Mouse (Mus musculus): ENCODE measurements around the gene Krt24. TPM values are rescaled to one million over a fixed set of nuclear protein-coding genes. Genes with fewer than 3 reads are reported as not detected.

Gene Krt24
- total and polyA plus RNA-seq, 3 experiments: not detected

GRCm38 (mm10) chr11:99310882-99311281 lies 25.8 kb upstream of the Krt24 start (continued):
- no peak for TF ChIP-seq POLR2AphosphoS5 (IDR thresholded peaks at IDR 0.05; ENCODE audit: borderline replicate concordance, low read depth, low read length)

- Histone ChIP-seq H3K4me1 (ENCODE audit: control insufficient read depth in 1 of 2, insufficient read depth in 2 of 2, low read length in 2 of 2) (no peaks in the 10 kb centered on the region), H3K36me3 (ENCODE audit: control insufficient read depth in 1 of 2, insufficient read depth in 2 of 2, low read length in 2 of 2) (no peaks in the 10 kb centered on the region), H3K4me3 (ENCODE audit: control insufficient read depth in 1 of 2, insufficient read depth in 1 of 2, low read depth in 2 of 2, low read length in 2 of 2) (no peak overlapping the region), H3K9ac (ENCODE audit: control insufficient read depth, low read depth, low read length, poor library complexity, severe bottlenecking) (no peak overlapping the region), H3K27ac (ENCODE audit: control insufficient read depth, low read depth, low read length) (no peak overlapping the region), H3K27me3 (ENCODE audit: control insufficient read depth in 1 of 2, insufficient read depth in 2 of 2, low read length in 2 of 2) (peaks cover 0 to 1% of the 10 kb centered on the region in 2 experiments; a peak in 1 of 4 replicates), H3K9me3 (replicated peaks; ENCODE audit: insufficient read depth, low read length) (no peaks in the 10 kb centered on the region), H3K79me2 (ENCODE audit: control insufficient read depth, insufficient read depth, low read length, poor library complexity) (no peaks in the 10 kb centered on the region)
- peak; percentile 84 for DNase-seq (ENCODE audit: low read depth, low spot score)
- TF ChIP-seq RAD21 (IDR thresholded peaks at IDR 0.05; ENCODE audit: low read depth, low read length) (peak; percentile 61), MYC (IDR thresholded peaks at IDR 0.05; ENCODE audit: low read depth, low read length) (no peak), SMC3 (IDR thresholded peaks at IDR 0.05; ENCODE audit: low read depth, low read length) (peak; percentile 94), ZNF384 (IDR thresholded peaks at IDR 0.05; ENCODE audit: low read depth, low read length) (0 out of 2 replicates have a peak, but pooled peaks have one; percentile 31), BHLHE40 (IDR thresholded peaks at IDR 0.05; ENCODE audit: borderline replicate concordance, low read depth, low read length) (no peak), ZC3H11A (IDR thresholded peaks at IDR 0.05; ENCODE audit: low read depth, low read length) (peak; percentile 62), CTCF (IDR thresholded peaks at IDR 0.05 in 2 of 3, conservative IDR thresholded peaks at IDR 0.05 in 1 of 3; ENCODE audit: control insufficient read depth in 1 of 3, insufficient read depth in 1 of 3, low read depth in 2 of 3, low read length in 3 of 3, poor library complexity in 1 of 3, severe bottlenecking in 1 of 3) (peak; percentile 73 to 91 (median 74)), E2F4 (IDR thresholded peaks at IDR 0.05; ENCODE audit: borderline replicate concordance, low read depth, low read length) (no peak), MAFK (IDR thresholded peaks at IDR 0.05; ENCODE audit: borderline replicate concordance, low read depth, low read length) (no peak)
These were observed 22.5 kb upstream of the Krt24 start for GRCm38 (mm10) chr11:99307579-99307978.

GRCm38 (mm10) chr11:99295039-99295438 lies 10.0 kb upstream of the Krt24 start:
- H3K9me3 ChIP-seq (replicated peaks; ENCODE audit: insufficient read depth, low read length): no peaks in the 10 kb centered on the region
- H3K27ac ChIP-seq (ENCODE audit: control insufficient read depth, low read depth, low read length): no peak overlapping the region
- no peaks in the 10 kb centered on the region for H3K36me3 ChIP-seq (ENCODE audit: control insufficient read depth in 1 of 2, insufficient read depth in 2 of 2, low read length in 2 of 2)
- TF ChIP-seq ZKSCAN1 (IDR thresholded peaks at IDR 0.05; ENCODE audit: low read depth, low read length): no peak
- TF ChIP-seq SIN3A (IDR thresholded peaks at IDR 0.05; ENCODE audit: low read length): no peak
- TF ChIP-seq TCF12 (IDR thresholded peaks at IDR 0.05; ENCODE audit: low read depth, low read length): no peak
- no peak for TF ChIP-seq CHD1 (IDR thresholded peaks at IDR 0.05; ENCODE audit: low read depth, low read length)
- TF ChIP-seq SMC3 (IDR thresholded peaks at IDR 0.05; ENCODE audit: low read depth, low read length): peak; percentile 28; the same call in 1 of the 2 replicates
- TF ChIP-seq GATA1 (IDR thresholded peaks at IDR 0.05; ENCODE audit: low read depth, low read length): no peak
- TF ChIP-seq ZC3H11A (IDR thresholded peaks at IDR 0.05; ENCODE audit: low read depth, low read length): no peak
- no peak for TF ChIP-seq EP300 (IDR thresholded peaks at IDR 0.05; ENCODE audit: low read depth in 1 of 2, low read length in 2 of 2)
- no peak for TF ChIP-seq NRF1 (IDR thresholded peaks at IDR 0.05; ENCODE audit: insufficient read depth, low read depth, low read length, poor library complexity, severe bottlenecking)
- TF ChIP-seq USF1 (IDR thresholded peaks at IDR 0.05; ENCODE audit: low read depth, low read length): no peak
- peak in 1 of 3 experiments; percentile 27; a peak in 2 of 6 replicates for TF ChIP-seq CTCF (IDR thresholded peaks at IDR 0.05 in 2 of 3, conservative IDR thresholded peaks at IDR 0.05 in 1 of 3; ENCODE audit: control insufficient read depth in 1 of 3, insufficient read depth in 1 of 3, low read depth in 2 of 3, low read length in 3 of 3, poor library complexity in 1 of 3, severe bottlenecking in 1 of 3)
- TF ChIP-seq RAD21 (IDR thresholded peaks at IDR 0.05; ENCODE audit: low read depth, low read length): peak; percentile 21
- TF ChIP-seq ELF1 (IDR thresholded peaks at IDR 0.05; ENCODE audit: low read depth, low read length): no peak
- no peak for TF ChIP-seq NELFE (IDR thresholded peaks at IDR 0.05; ENCODE audit: low read depth, low read length)
- TF ChIP-seq KAT2A (conservative IDR thresholded peaks at IDR 0.05; ENCODE audit: low read depth, low read length): no peak
- no peak for TF ChIP-seq MYC (IDR thresholded peaks at IDR 0.05; ENCODE audit: low read depth, low read length)
- no peak for TF ChIP-seq RCOR1 (IDR thresholded peaks at IDR 0.05; ENCODE audit: low read depth, low read length)
- TF ChIP-seq POLR2A (IDR thresholded peaks at IDR 0.05; ENCODE audit: control insufficient read depth in 1 of 2, insufficient read depth in 1 of 2, low read depth in 1 of 2, low read length in 2 of 2, poor library complexity in 1 of 2): no peak
- no peaks in the 10 kb centered on the region for H3K79me2 ChIP-seq (ENCODE audit: control insufficient read depth, insufficient read depth, low read length, poor library complexity)
- no peak overlapping the region for H3K4me3 ChIP-seq (ENCODE audit: control insufficient read depth in 1 of 2, insufficient read depth in 1 of 2, low read depth in 2 of 2, low read length in 2 of 2)
- H3K9ac ChIP-seq (ENCODE audit: control insufficient read depth, low read depth, low read length, poor library complexity, severe bottlenecking): no peak overlapping the region
- peaks cover 0 to 18% of the 10 kb centered on the region in 2 experiments; a peak in 3 of 4 replicates for H3K27me3 ChIP-seq (ENCODE audit: control insufficient read depth in 1 of 2, insufficient read depth in 2 of 2, low read length in 2 of 2)
- no peaks in the 10 kb centered on the region for H3K4me1 ChIP-seq (ENCODE audit: control insufficient read depth in 1 of 2, insufficient read depth in 2 of 2, low read length in 2 of 2)
- DNase-seq (ENCODE audit: low read depth, low spot score): no peak
